Mouse (Mus musculus) neural tube, embryonic 15.5 days (tissue): ENCODE data around the gene Spem1. TPM values are rescaled to one million over a fixed set of nuclear protein-coding genes. Genes with fewer than 3 reads are reported as not detected.
"Not testable (repeated sequence)": the region's sequence is repeated elsewhere in the genome, so short reads cannot be mapped to it uniquely, and the experiment has no call there.

Experiments
- ATAC-seq: fragments of 200-750 bp; cut with Nextera tagmentation; 2 replicates; pipeline ENCODE4 v1.8.0; 2017; ENCODE audit warnings: mild to moderate bottlenecking, moderate TSS enrichment, moderate library complexity; ENCODE audit not compliant: low FRiP score
- H3K27ac ChIP-seq: fragments of 300-500 bp; sonication (generic); replicated peaks from 2 replicates; pipeline ENCODE4 v1.5.1; 2015; ENCODE audit warnings: mild to moderate bottlenecking, inconsistent platforms
- H3K27me3 ChIP-seq: fragments of 300-500 bp; sonication (generic); replicated peaks from 2 replicates; pipeline ENCODE4 v1.6.1; 2015; ENCODE audit warnings: inconsistent platforms
- H3K36me3 ChIP-seq: fragments of 300-500 bp; sonication (generic); 2 replicates; pipeline ENCODE4 v1.6.1; 2015; ENCODE audit warnings: inconsistent platforms
- H3K4me1 ChIP-seq: fragments of 300-500 bp; sonication (generic); 2 replicates; pipeline ENCODE4 v1.6.1; 2015; ENCODE audit warnings: inconsistent platforms
- H3K4me2 ChIP-seq: fragments of 300-500 bp; sonication (generic); 2 replicates; pipeline ENCODE4 v1.6.1; 2015; ENCODE audit warnings: inconsistent platforms, mild to moderate bottlenecking, moderate library complexity
- H3K4me3 ChIP-seq: fragments of 300-500 bp; sonication (generic); replicated peaks from 2 replicates; pipeline ENCODE4 v1.5.1; 2015; ENCODE audit warnings: mild to moderate bottlenecking, inconsistent platforms
- H3K9ac ChIP-seq: fragments of 300-500 bp; sonication (generic); replicated peaks from 2 replicates; pipeline ENCODE4 v1.6.1; 2015; ENCODE audit warnings: mild to moderate bottlenecking, inconsistent platforms
- H3K9me3 ChIP-seq: fragments of 300-500 bp; sonication (generic); replicated peaks from 2 replicates; pipeline ENCODE4 v1.6.1; 2016; ENCODE audit warnings: inconsistent platforms
- WGBS: fragments of 180-500 bp; shearing (Covaris S2); methylation state at CpG from one replicate; pipeline ENCODE4 v1.1.7; 2015; ENCODE audit warnings: mixed read lengths; 5-methylcytosine and 5-hydroxymethylcytosine counted together
- polyA plus RNA-seq: library from polyadenylated mRNA; unstranded; fragments of >200 nt; fragmentation: Nextera tagmentation; extraction: Ambion mirVana; gene quantifications from 2 replicates; pipeline ENCODE4 v1.2.1, GENCODE M21; 2015

The Spem1 gene
- 0.29 and 0.34 TPM in 2 replicates for polyA plus RNA-seq

- H3K4me3 ChIP-seq: no peak within 1 kb of the TSS
- H3K9me3 ChIP-seq: 0 out of 2 replicates have a peak, but pooled peaks cover 3% of the 10 kb centered on the region
- no peak within 1 kb of the TSS for H3K9ac ChIP-seq
- no peaks in the 10 kb centered on the region for H3K4me1 ChIP-seq
- H3K36me3 ChIP-seq: peaks cover 33% of the 10 kb centered on the region
- H3K27me3 ChIP-seq: no peaks in the 10 kb centered on the region
- H3K27ac ChIP-seq: no peak within 1 kb of the TSS
- no peak for ATAC-seq
- no peak within 1 kb of the TSS for H3K4me2 ChIP-seq
- 87% methylated on average over 3 of the region's 3 CpGs for WGBS
These were observed at the start of gene Spem1 for GRCm38 (mm10) chr11:69822080-69822479. Gene Spem1, minus strand, starts transcription at chr11:69822180.

GRCm38 (mm10) chr11:69870289-69871069, 48.5 kb upstream of the Spem1 start:
- Histone ChIP-seq H3K36me3 (no peaks in the 10 kb centered on the region), H3K27ac (no peak overlapping the region), H3K4me2 (no peak overlapping the region), H3K4me3 (no peak overlapping the region), H3K4me1 (no peaks in the 10 kb centered on the region), H3K9me3 (no peaks in the 10 kb centered on the region), H3K27me3 (no peaks in the 10 kb centered on the region; the same call in 1 of the 2 replicates), H3K9ac (no peak overlapping the region)
- 91% methylated on average over 2 of the region's 2 CpGs for WGBS
- no peak for ATAC-seq

- no peak overlapping the region for H3K4me2 ChIP-seq
- H3K9ac ChIP-seq: no peak overlapping the region
- H3K9me3 ChIP-seq: no peaks in the 10 kb centered on the region
- no peaks in the 10 kb centered on the region; the same call in 1 of the 2 replicates for H3K27me3 ChIP-seq
- no peak overlapping the region for H3K4me3 ChIP-seq
- no peak for ATAC-seq
- 73% methylated on average over 9 of the region's 9 CpGs for WGBS
- no peaks in the 10 kb centered on the region for H3K36me3 ChIP-seq
- H3K27ac ChIP-seq: no peak overlapping the region
- H3K4me1 ChIP-seq: no peaks in the 10 kb centered on the region
These were observed 45.4 kb upstream of the Spem1 start for GRCm38 (mm10) chr11:69867335-69867734.

GRCm38 (mm10) chr11:69865561-69865960, 43.6 kb upstream of the Spem1 start:
- Histone ChIP-seq H3K27me3 (no peaks in the 10 kb centered on the region; the same call in 1 of the 2 replicates), H3K27ac (no peak overlapping the region), H3K36me3 (no peaks in the 10 kb centered on the region), H3K4me1 (no peaks in the 10 kb centered on the region), H3K4me2 (no peak overlapping the region), H3K9ac (no peak overlapping the region), H3K9me3 (no peaks in the 10 kb centered on the region), H3K4me3 (no peak overlapping the region)
- 72% methylated on average over 9 of the region's 9 CpGs for WGBS
- ATAC-seq: no peak

GRCm38 (mm10) chr11:69864138-69864860, 42.3 kb upstream of the Spem1 start:
- no peaks in the 10 kb centered on the region for H3K36me3 ChIP-seq
- peaks cover 1% of the 10 kb centered on the region for H3K27me3 ChIP-seq
- H3K27ac ChIP-seq: no peak overlapping the region
- H3K4me1 ChIP-seq: no peaks in the 10 kb centered on the region
- WGBS: 48% methylated on average over 8 of the region's 8 CpGs
- H3K9me3 ChIP-seq: no peaks in the 10 kb centered on the region
- H3K4me3 ChIP-seq: no peak overlapping the region
- H3K4me2 ChIP-seq: no peak overlapping the region
- H3K9ac ChIP-seq: no peak overlapping the region
- no peak for ATAC-seq

GRCm38 (mm10) chr11:69863729-69864128, 41.7 kb upstream of the Spem1 start:
- 84% methylated on average over 3 of the region's 3 CpGs for WGBS

GRCm38 (mm10) chr11:69858113-69858998, 36.4 kb upstream of the Spem1 start, which contains the start of gene Tnk1:
Gene Tnk1, minus strand, starts transcription at chr11:69858730.
- Histone ChIP-seq H3K4me3 (no peak within 1 kb of the TSS), H3K4me1 (peaks cover 6% of the 10 kb centered on the region; the same call in 1 of the 2 replicates), H3K27ac (no peak within 1 kb of the TSS), H3K9ac (no peak within 1 kb of the TSS), H3K27me3 (peaks cover 20% of the 10 kb centered on the region), H3K9me3 (no peaks in the 10 kb centered on the region), H3K36me3 (no peaks in the 10 kb centered on the region), H3K4me2 (no peak within 1 kb of the TSS)
- no peak for ATAC-seq
- 20% methylated on average over 30 of the region's 30 CpGs for WGBS

More at GRCm38 (mm10) chr11:69863729-69864128, 41.7 kb upstream of the Spem1 start:
- not testable (repeated sequence) for H3K9ac ChIP-seq, H3K27me3 ChIP-seq, H3K36me3 ChIP-seq, H3K27ac ChIP-seq, ATAC-seq, H3K9me3 ChIP-seq, H3K4me3 ChIP-seq, H3K4me2 ChIP-seq, H3K4me1 ChIP-seq

GRCm38 (mm10) chr11:69855347-69855746, 33.4 kb upstream of the Spem1 start:
- Histone ChIP-seq H3K36me3 (peaks cover 18% of the 10 kb centered on the region), H3K9ac (no peak overlapping the region), H3K9me3 (no peaks in the 10 kb centered on the region), H3K27me3 (peaks cover 20% of the 10 kb centered on the region), H3K4me1 (peaks cover 8% of the 10 kb centered on the region), H3K4me2 (no peak overlapping the region), H3K27ac (no peak overlapping the region), H3K4me3 (no peak overlapping the region)
- 30% methylated on average over 16 of the region's 16 CpGs for WGBS
- no peak for ATAC-seq

- peaks cover 24% of the 10 kb centered on the region for H3K36me3 ChIP-seq
- no peak overlapping the region for H3K4me3 ChIP-seq
- WGBS: 92% methylated on average over 10 of the region's 10 CpGs
- peaks cover 10% of the 10 kb centered on the region for H3K4me1 ChIP-seq
- no peaks in the 10 kb centered on the region for H3K9me3 ChIP-seq
- no peak overlapping the region for H3K27ac ChIP-seq
- no peak overlapping the region for H3K4me2 ChIP-seq
- no peak overlapping the region for H3K9ac ChIP-seq
- ATAC-seq: no peak
- H3K27me3 ChIP-seq: peaks cover 20% of the 10 kb centered on the region
These were observed 32.7 kb upstream of the Spem1 start for GRCm38 (mm10) chr11:69854680-69855079.

- Histone ChIP-seq H3K9me3 (no peaks in the 10 kb centered on the region), H3K9ac (no peak overlapping the region), H3K27me3 (peaks cover 16% of the 10 kb centered on the region), H3K36me3 (peaks cover 31% of the 10 kb centered on the region), H3K4me3 (no peak overlapping the region), H3K4me1 (peaks cover 10% of the 10 kb centered on the region), H3K4me2 (no peak overlapping the region), H3K27ac (no peak overlapping the region)
- 74% methylated on average over 7 of the region's 7 CpGs for WGBS
- ATAC-seq: no peak
These were observed 32.0 kb upstream of the Spem1 start for GRCm38 (mm10) chr11:69853994-69854393.

GRCm38 (mm10) chr11:69850754-69851153, 28.8 kb upstream of the Spem1 start:
- H3K27ac ChIP-seq: no peak overlapping the region
- no peaks in the 10 kb centered on the region for H3K27me3 ChIP-seq
- H3K4me3 ChIP-seq: no peak overlapping the region
- peaks cover 31% of the 10 kb centered on the region for H3K4me1 ChIP-seq
- H3K36me3 ChIP-seq: peaks cover 40% of the 10 kb centered on the region
- H3K9me3 ChIP-seq: no peaks in the 10 kb centered on the region
- WGBS: 73% methylated on average over 8 of the region's 8 CpGs
- no peak for ATAC-seq
- no peak overlapping the region for H3K4me2 ChIP-seq
- no peak overlapping the region for H3K9ac ChIP-seq
